Mouse (Mus musculus): Measurements from ENCODE around the gene Synpo2.

- no peak for TF ChIP-seq POLR2A (IDR thresholded peaks at IDR 0.05; ENCODE audit: borderline replicate concordance, extremely low read depth, insufficient read depth, insufficient read length, poor library complexity, severe bottlenecking)
- TF ChIP-seq CTCF (IDR thresholded peaks at IDR 0.05; ENCODE audit: borderline replicate concordance, extremely low read depth, insufficient read depth, insufficient read length): no peak
Measured at GRCm38 (mm10) chr3:123093640-123094361, 142.1 kb downstream of the Synpo2 start.

All from brain, embryonic 14.5 days (tissue).